Mouse (Mus musculus): ENCODE measurements around the gene Arhgap1. TPM values are rescaled to one million over a fixed set of nuclear protein-coding genes. Genes with fewer than 3 reads are reported as not detected.
"Not testable (repeated sequence)": the region's sequence is repeated elsewhere in the genome, so short reads cannot be mapped to it uniquely, and the experiment has no call there.

The Arhgap1 gene
- 10 to 100 TPM; 24.7 to 27.7 TPM for total RNA-seq (2021)

GRCm38 (mm10) chr2:91649553-91650359 lies at the start of gene Arhgap1, which contains the start of gene Zfp408:
Gene Arhgap1 (plus strand): TSS chr2:91649860.
Gene Zfp408 (minus strand): TSS chr2:91649791.
- intact Hi-C loops (cut with DNase I), result no loop called here
- peak; percentile 92 for DNase-seq (ENCODE audit: low spot score)

GRCm38 (mm10) chr2:91600475-91600874 lies 49.2 kb upstream of the Arhgap1 start:
- DNase-seq (ENCODE audit: low spot score), result no peak
- intact Hi-C loops (cut with DNase I), result loop anchor here (10.0 kb wide), 1 partner anchor 324 kb away; the partner anchor contains the start of gene Chrm4

DNA sequence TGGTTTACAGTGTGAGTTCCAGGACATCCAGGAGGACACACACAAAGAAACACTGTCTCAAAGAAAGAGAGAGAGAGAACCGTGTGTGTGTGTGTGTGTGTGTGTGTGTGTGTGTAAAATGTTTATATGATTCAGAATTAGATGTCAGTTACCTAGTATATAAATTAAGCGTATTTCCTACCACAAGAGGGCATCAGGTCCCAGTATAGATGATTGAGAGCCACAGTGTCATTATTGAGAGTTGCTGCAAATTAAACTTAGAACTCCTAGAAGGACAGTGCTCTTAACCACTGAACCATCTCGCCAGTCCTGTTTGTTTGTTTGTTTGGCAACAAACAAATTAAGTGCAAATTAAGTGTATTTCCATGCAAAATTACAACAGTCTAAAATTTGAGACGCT lies 47.3 kb upstream of the Arhgap1 start:
- DNase-seq (ENCODE audit: low spot score), result no peak
- intact Hi-C loops (cut with DNase I), result loop anchor here (10.0 kb wide), 1 partner anchor 322 kb away; the partner anchor contains the start of gene Chrm4

DNA sequence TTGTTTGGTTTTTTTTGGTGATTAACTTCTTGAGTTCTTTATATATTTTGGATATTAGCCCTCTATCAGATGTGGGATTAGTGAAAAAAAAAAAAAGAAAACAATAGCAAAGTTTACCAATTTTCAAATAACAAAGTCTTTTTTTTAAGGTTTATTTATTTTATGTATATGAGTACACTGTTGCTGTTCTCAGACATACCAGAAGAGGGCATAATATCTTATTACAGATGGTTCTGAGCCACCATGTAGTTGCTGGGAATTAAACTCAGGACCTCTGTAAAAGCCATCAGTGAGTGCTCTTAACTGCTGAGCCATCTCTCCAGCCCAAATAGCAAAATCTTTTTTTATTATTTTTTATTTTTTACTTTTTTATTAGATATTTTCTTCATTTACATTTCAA lies 40.3 kb upstream of the Arhgap1 start:
- not testable (repeated sequence) for DNase-seq (ENCODE audit: low spot score)
- intact Hi-C loops (cut with DNase I), result loop anchor here (10.0 kb wide), 1 partner anchor 315 kb away; the partner anchor contains the start of gene Chrm4

DNA sequence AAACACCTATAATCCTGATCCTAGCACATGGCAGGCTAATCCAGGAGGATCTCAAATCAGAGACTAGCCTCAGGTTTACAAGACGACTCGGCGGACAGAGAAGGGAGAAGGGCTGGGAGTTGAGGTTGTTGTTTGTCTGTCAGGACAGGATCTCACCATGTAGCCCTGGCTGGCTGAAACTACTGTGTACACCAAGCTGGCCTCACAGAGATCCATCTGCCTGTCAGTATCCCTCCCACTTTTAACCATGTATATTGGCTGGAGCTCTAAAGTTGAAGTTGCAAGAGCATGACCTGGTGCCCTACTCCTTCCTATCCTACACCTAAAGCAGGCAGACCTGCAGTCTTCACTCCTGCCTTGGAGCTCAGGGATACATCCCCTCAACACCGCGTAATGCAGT lies 27.3 kb upstream of the Arhgap1 start:
- no peak for DNase-seq (ENCODE audit: low spot score)
- intact Hi-C loops (cut with DNase I), result no loop called here

GRCm38 (mm10) chr2:91623366-91623765 lies 26.3 kb upstream of the Arhgap1 start:
- intact Hi-C loops (cut with DNase I); DNase-seq (ENCODE audit: low spot score): not testable (repeated sequence)

DNA sequence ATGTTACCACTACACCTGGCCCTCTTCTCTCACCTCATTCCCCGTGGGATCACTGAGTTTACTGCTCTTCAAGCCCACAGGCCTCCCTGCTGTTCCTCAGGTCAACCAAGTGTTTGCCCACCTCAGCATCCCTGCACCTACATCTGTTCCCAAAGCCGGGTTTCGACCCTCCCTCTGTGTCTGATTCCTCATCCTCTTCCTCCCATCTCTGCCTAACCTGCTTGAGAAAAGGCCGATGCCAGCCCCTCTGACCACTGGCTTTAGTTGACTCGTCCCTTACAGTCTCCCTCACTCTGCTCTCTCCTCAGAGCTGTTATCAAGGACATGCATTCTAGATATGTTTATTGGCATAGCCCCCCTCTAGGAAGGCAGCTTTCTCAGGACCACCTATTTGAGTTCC lies 22.2 kb upstream of the Arhgap1 start:
- intact Hi-C loops (cut with DNase I), result no loop called here
- no peak for DNase-seq (ENCODE audit: low spot score)

GRCm38 (mm10) chr2:91628171-91628570 lies 21.5 kb upstream of the Arhgap1 start:
- no peak for DNase-seq (ENCODE audit: low spot score)
- intact Hi-C loops (cut with DNase I), result no loop called here

- DNase-seq (ENCODE audit: low spot score), result no peak
- intact Hi-C loops (cut with DNase I), result no loop called here
Measured at GRCm38 (mm10) chr2:91629682-91630081, 20.0 kb upstream of the Arhgap1 start.

- intact Hi-C loops (cut with DNase I), result no loop called here
- DNase-seq (ENCODE audit: low spot score), result no peak
Measured at GRCm38 (mm10) chr2:91630384-91630783, 19.3 kb upstream of the Arhgap1 start.

- intact Hi-C loops (cut with DNase I), result no loop called here
- no peak for DNase-seq (ENCODE audit: low spot score)
Measured at GRCm38 (mm10) chr2:91631826-91632225, 17.8 kb upstream of the Arhgap1 start.

DNA sequence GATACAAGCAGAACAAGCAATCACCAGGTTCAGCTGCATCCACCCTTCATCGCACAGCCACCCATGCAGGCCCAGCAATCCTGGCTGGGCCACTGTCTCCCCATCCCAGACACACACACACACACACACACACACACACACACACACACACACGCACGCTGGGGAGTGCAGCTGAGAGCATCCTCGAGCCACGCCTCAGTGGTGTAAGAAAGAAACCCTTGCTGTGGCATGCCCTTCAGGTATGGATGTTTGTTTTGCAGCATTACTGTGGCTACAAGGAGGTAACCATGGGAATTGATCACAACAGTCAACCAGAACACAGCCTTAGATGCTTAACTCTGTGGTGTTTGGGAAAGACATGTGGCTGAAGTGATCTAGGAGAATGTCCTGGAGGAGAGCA lies 17.3 kb upstream of the Arhgap1 start:
- DNase-seq (ENCODE audit: low spot score), result no peak
- intact Hi-C loops (cut with DNase I), result no loop called here

GRCm38 (mm10) chr2:91633334-91633977 lies 16.2 kb upstream of the Arhgap1 start:
- intact Hi-C loops (cut with DNase I), result no loop called here

DNA sequence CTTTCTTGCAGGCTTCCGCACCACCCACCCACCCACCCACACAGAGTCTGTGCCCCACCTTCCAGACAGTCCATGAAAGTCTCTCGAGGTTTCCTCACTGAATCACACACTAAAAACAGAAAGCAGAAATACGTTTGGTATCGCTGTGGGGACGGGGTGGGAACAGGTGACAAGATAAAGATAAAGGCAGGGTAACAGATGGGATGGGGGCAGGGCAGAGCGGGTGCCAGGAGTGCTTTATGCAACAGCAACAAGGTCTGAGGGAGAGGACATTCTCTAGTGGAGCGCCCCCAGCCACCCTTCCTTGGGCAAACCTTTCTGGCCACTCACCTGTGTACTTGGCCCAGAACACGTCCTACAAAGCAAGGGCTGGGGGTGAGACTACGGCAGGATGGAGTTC lies 14.8 kb upstream of the Arhgap1 start:
- DNase-seq (ENCODE audit: low spot score), result no peak
- intact Hi-C loops (cut with DNase I), result no loop called here

More at GRCm38 (mm10) chr2:91633334-91633977, 16.2 kb upstream of the Arhgap1 start:
- DNase-seq (ENCODE audit: low spot score), result no peak

DNA sequence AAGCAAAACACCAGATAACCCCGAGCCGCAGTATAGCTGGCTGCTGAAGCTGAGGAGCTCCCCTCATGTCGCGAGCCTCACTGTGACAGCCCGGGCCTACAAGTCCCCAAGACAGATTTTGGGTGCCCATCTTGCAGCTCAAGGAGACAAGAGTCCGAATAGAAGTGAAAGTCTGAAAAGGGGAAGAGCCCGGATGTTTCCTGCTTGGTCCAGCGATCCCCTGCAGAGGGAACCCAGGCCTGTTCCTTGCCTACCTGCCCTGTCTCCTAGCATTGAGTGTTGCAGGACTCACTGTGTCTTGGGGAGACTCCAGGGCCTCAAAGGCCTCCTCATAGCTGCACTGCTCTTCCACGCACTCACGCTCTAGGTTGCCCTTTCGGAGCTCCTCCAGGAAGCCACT lies 14.2 kb upstream of the Arhgap1 start:
- intact Hi-C loops (cut with DNase I), result no loop called here
- DNase-seq (ENCODE audit: low spot score), result no peak

GRCm38 (mm10) chr2:91636229-91636628 lies 13.4 kb upstream of the Arhgap1 start, which contains the start of gene F2:
Gene F2 (minus strand): TSS chr2:91636414.
- no peak for DNase-seq (ENCODE audit: low spot score)
- intact Hi-C loops (cut with DNase I), result no loop called here

GRCm38 (mm10) chr2:91636727-91637338 lies 12.8 kb upstream of the Arhgap1 start:
- intact Hi-C loops (cut with DNase I), result no loop called here

GRCm38 (mm10) chr2:91638931-91639330 lies 10.7 kb upstream of the Arhgap1 start:
- intact Hi-C loops (cut with DNase I), result no loop called here

More at GRCm38 (mm10) chr2:91636727-91637338, 12.8 kb upstream of the Arhgap1 start:
- DNase-seq (ENCODE audit: low spot score), result no peak

GRCm38 (mm10) chr2:91642825-91643415 lies 6.7 kb upstream of the Arhgap1 start:
- no peak for DNase-seq (ENCODE audit: low spot score)
- intact Hi-C loops (cut with DNase I), result no loop called here

More at GRCm38 (mm10) chr2:91638931-91639330, 10.7 kb upstream of the Arhgap1 start:
- no peak for DNase-seq (ENCODE audit: low spot score)

DNA sequence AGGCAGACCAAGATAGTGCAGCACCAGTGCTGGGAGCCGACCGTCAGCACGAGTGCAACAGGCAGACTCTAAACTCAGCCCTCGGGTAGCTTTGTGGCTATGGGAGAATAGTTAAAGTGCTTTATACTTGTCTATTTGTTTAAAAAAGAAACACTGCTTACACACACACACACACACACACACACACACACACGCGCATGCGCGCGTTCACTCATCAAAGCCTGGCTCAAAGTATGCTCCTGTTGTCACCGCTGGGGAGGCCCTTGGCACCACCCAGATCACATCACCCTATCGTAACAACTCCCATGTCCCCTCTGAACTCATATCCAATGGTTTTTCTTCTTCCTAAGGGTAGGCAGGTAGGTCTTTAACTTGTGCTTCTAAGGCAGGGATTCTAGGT lies 5.6 kb upstream of the Arhgap1 start:
- intact Hi-C loops (cut with DNase I), result no loop called here
- no peak for DNase-seq (ENCODE audit: low spot score)
